Comparison of ENCODE assay signal across 8 mouse cellular contexts in genomic region chr11:55468611-55469047, GRCm38 (mm10). TPM values are rescaled to one million over a fixed set of nuclear protein-coding genes. Genes with fewer than 3 reads are reported as not detected.
DNase-seq lines count a peak whose midpoint lies in the region.

No protein-coding gene starts in this region.

- H3K79me2 ChIP-seq in macrophage (ENCODE audit: inconsistent target) = peaks cover 38% of the 10 kb centered on the region

- H3K36me3 ChIP-seq in macrophage (ENCODE audit: inconsistent target) = no peaks in the 10 kb centered on the region

- under 1% methylated on average over 17 of the region's 17 CpGs for WGBS in macrophage (ENCODE audit: missing documents)

- peak; percentile 52 for DNase-seq in adrenal gland, postnatal 25 days
- DNase-seq in adrenal gland, adult 8-10 months = no peak
- peak; percentile 15 for DNase-seq in ovary, postnatal 14 days (ENCODE audit: low spot score)
- DNase-seq in ovary, postnatal 36 days (ENCODE audit: low spot score) = no peak
- peak; percentile 57 for DNase-seq in heart, postnatal 4 days
- no peak for DNase-seq in urinary bladder, postnatal 25 days (ENCODE audit: low spot score)
- no peak for DNase-seq in frontal cortex, postnatal 14 days (ENCODE audit: low spot score in 2 of 2)

- peak overlapping the region; percentile 65 for H3K4me3 ChIP-seq in macrophage (ENCODE audit: inconsistent target)

- peak overlapping the region; percentile 99 for H3K27ac ChIP-seq in macrophage

RNA-seq across cellular contexts. Expression of gene G3bp1, which starts 0.9 kb away (rescaled TPM):
- total RNA-seq in adrenal gland, postnatal 25 days (2021) = 57.6 and 63.6 TPM in 2 replicates
- total RNA-seq in adrenal gland, adult 8-10 months (2022) = 10 to 100 TPM; 49.8 to 58.6 (median 57.0) TPM
- total RNA-seq in heart, postnatal 4 days (2021) = 10 to 100 TPM; 62.6 to 62.9 TPM
- total RNA-seq in macrophage (2018; cell fraction: chromatin; rRNA removed) = 100 to 1,000 TPM in 2 of 26 experiments, 10 to 100 TPM in 24; 31.8 to 133 (median 56.7) TPM
- total RNA-seq in macrophage (2018; cell fraction: cytosol; rRNA removed) = 10 to 100 TPM; 29.4 to 56.8 (median 36.2) TPM
- 10 to 100 TPM; 39.4 to 90.9 (median 47.2) TPM for total RNA-seq in macrophage (2018; cell fraction: nucleus; rRNA removed)
- 20.9 to 52.8 TPM (median 25.9 TPM) in 3 replicates for polyA plus RNA-seq in macrophage (2018)

RNA-seq across cellular contexts. Expression of gene Atox1, which starts 7.6 kb away (rescaled TPM):
- 310 and 356 TPM in 2 replicates for total RNA-seq in adrenal gland, postnatal 25 days (2021)
- total RNA-seq in adrenal gland, adult 8-10 months (2022) = 100 to 1,000 TPM; 171 to 396 (median 303) TPM
- total RNA-seq in heart, postnatal 4 days (2021) = 100 to 1,000 TPM; 146 to 150 TPM
- 10 to 100 TPM in 8 of 26 experiments, 1 to 10 TPM in 18; 5.3 to 36.2 (median 8.4) TPM for total RNA-seq in macrophage (2018; cell fraction: chromatin; rRNA removed)
- 100 to 1,000 TPM; 179 to 407 (median 276) TPM for total RNA-seq in macrophage (2018; cell fraction: cytosol; rRNA removed)
- total RNA-seq in macrophage (2018; cell fraction: nucleus; rRNA removed) = 10 to 100 TPM; 14.4 to 48.4 (median 29.2) TPM
- polyA plus RNA-seq in macrophage (2018) = 117 to 443 TPM (median 360 TPM) in 3 replicates

RNA-seq across cellular contexts. Expression of gene Sparc, which starts 45.6 kb away (rescaled TPM):
- total RNA-seq in adrenal gland, postnatal 25 days (2021) = 3,454 and 3,884 TPM in 2 replicates
- total RNA-seq in adrenal gland, adult 8-10 months (2022) = 1,000 to 10,000 TPM; 1,201 to 2,025 (median 1,729) TPM
- total RNA-seq in heart, postnatal 4 days (2021) = 1,000 to 10,000 TPM; 1,405 to 1,430 TPM
- total RNA-seq in macrophage (2018; cell fraction: chromatin; rRNA removed) = 100 to 1,000 TPM in 1 of 26 experiments, 1 to 10 TPM in 17, under 1 TPM in 4, not detected in 4; 0.69 to 408 (median 1.5) TPM
- total RNA-seq in macrophage (2018; cell fraction: cytosol; rRNA removed) = under 1 TPM in 22 of 26 experiments, not detected in 4; 0.06 to 0.54 (median 0.23) TPM
- 10 to 100 TPM in 1 of 26 experiments, 1 to 10 TPM in 2, under 1 TPM in 9, not detected in 14; 0.28 to 57.5 (median 0.50) TPM for total RNA-seq in macrophage (2018; cell fraction: nucleus; rRNA removed)
- polyA plus RNA-seq in macrophage (2018) = 0.30 to 1.5 TPM (median 0.63 TPM) in 3 replicates

Comparison
In these comparisons a context has a peak if more than half of its experiments do, and no peak if none do; other contexts are left out.
1. DNase-seq: peak in adrenal gland, postnatal 25 days (single experiment), ovary, postnatal 14 days (single experiment) and heart, postnatal 4 days (single experiment); none in adrenal gland, adult 8-10 months (single experiment), ovary, postnatal 36 days (single experiment), urinary bladder, postnatal 25 days (single experiment) and frontal cortex, postnatal 14 days (0 of 2).